Mouse (Mus musculus): Measurements from ENCODE around the gene Kcnn3. TPM values are rescaled to one million over a fixed set of nuclear protein-coding genes. Genes with fewer than 3 reads are reported as not detected.

Kcnn3 gene
- polyA plus RNA-seq, 1 experiment from 2014 or later = 1.2 TPM

DNA sequence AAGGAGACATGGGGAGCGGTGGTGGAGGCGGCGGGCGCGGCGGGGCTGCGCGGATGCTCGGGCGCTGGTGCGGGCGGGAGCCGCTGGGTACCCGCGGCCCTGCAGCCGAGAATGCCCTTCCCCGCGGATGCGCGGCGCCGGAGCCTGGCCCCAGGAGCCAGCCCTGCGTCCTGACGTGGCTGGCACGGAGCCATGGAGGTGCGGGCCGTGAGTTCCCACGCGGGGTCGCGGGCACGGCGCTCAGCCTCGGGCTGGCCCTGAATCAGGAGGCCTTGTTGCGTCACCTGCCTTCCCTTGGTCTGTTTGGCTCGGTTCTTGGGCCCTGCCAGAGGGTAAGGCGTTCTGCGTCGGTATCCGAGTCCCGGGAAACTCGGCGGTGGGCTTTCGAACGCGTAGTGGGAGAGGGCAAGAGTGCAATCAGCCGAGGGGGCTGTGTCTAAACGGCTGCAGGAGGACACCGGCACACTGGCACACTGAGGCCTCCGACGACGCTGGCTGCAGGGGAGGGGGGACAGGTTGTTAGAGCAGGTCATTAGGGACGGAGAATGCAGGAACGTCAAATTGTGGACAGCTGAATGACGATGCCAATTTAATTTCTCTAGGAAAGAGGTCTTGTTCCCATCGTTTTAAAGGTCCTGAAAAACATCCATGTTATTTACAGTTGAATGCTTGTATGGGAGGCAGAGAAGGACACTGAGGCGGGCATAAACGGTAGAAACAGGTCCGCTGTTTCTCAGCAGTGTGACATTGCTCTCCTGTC is 195.4 kb downstream of the Kcnn3 start:
- no peak for DNase-seq (ENCODE audit: low spot score)
- H3K27ac ChIP-seq = peak overlapping the region; percentile 94
- no peaks in the 10 kb centered on the region for H3K36me3 ChIP-seq
- H3K9me3 ChIP-seq = no peaks in the 10 kb centered on the region
- H3K27me3 ChIP-seq (ENCODE audit: insufficient read depth, poor library complexity, severe bottlenecking) = 0 out of 2 replicates have a peak, but pooled peaks cover 5% of the 10 kb centered on the region
- WGBS = 3% methylated on average over 59 of the region's 59 CpGs
- peak overlapping the region; percentile 100 for H3K4me3 ChIP-seq
- peaks cover 25% of the 10 kb centered on the region for H3K4me1 ChIP-seq (replicated peaks)

DNA sequence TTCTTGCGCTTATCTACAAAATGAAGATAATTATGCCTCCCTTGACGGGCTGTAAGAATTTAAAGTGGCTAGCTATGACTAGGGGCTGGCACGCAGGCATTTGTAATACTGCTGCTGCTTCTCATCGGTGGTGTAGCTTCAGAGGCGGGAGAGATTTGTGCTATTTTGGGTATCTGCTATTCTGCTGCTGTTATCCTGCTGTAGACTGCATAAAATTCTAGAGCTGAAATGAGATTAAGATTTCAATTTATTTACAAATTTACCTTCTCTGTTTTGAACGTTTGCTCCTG is 195.9 kb downstream of the Kcnn3 start:
- H3K9me3 ChIP-seq = no peaks in the 10 kb centered on the region
- H3K36me3 ChIP-seq = no peaks in the 10 kb centered on the region
- 74% methylated on average over 6 of the region's 6 CpGs for WGBS
- DNase-seq (ENCODE audit: low spot score) = no peak
- peak overlapping the region; percentile 100 for H3K4me3 ChIP-seq
- 0 out of 2 replicates have a peak, but pooled peaks cover 5% of the 10 kb centered on the region for H3K27me3 ChIP-seq (ENCODE audit: insufficient read depth, poor library complexity, severe bottlenecking)
- peak overlapping the region; percentile 94; the same call in 1 of the 2 replicates for H3K27ac ChIP-seq
- peaks cover 25% of the 10 kb centered on the region for H3K4me1 ChIP-seq (replicated peaks)

DNA sequence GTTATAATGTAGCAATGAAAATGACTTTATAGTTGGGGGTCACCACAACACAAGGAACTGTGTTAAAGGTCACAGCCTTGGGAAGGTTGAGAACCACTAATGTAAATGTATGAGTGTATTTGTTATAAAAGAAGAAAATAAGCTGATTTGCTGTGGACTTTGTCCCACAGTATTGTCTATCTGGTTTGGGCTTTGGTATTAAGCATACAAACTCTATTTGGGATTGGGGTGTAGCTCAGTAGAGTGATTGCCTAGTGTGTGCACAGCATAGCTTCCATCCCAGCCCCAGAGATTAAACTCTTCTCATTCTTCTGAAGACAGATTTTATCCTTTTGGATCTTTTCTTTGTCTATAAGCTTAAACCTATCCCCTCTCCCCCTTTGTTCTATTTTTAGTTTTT is 202.1 kb downstream of the Kcnn3 start:
- Histone ChIP-seq H3K36me3 (no peaks in the 10 kb centered on the region), H3K4me3 (no peak overlapping the region), H3K27ac (no peak overlapping the region), H3K4me1 (replicated peaks) (peaks cover 2% of the 10 kb centered on the region; the same call in 1 of the 2 replicates), H3K9me3 (no peaks in the 10 kb centered on the region), H3K27me3 (ENCODE audit: insufficient read depth, poor library complexity, severe bottlenecking) (no peaks in the 10 kb centered on the region)
- no peak for DNase-seq (ENCODE audit: low spot score)

DNA sequence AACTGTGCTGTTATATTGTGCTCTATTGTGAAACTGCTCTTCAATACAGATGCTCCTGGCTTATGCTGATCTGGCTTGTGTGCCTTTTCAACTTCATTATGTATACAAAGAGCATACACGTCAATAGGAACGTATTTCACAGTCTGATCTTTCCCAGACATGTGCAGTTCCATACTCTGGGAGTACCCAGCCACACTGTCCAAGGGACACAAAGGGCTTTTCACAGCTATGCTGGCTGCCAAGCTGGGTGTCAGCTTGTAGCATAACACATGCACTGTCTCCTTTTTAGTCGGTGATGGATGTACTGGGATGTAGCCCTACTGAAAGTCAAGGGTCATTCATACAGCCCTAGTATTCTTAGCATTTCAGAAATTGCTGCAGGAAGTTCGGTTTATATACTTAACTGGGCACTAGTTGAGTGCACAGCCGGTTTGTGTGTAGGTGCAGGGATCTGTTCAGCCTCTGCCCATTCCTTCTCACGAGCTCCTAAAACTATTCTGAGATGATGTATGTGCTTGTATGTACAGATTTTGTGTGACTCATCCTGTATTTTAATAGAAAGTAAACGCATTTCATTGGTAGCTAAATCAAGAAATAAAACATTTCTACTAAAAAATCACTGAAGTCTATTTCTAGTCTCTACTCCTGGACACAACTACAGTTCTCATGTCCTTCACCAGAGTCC is 203.6 kb downstream of the Kcnn3 start:
- Histone ChIP-seq H3K4me1 (replicated peaks) (peaks cover 2% of the 10 kb centered on the region; the same call in 1 of the 2 replicates), H3K4me3 (no peak overlapping the region), H3K9me3 (no peaks in the 10 kb centered on the region), H3K27me3 (ENCODE audit: insufficient read depth, poor library complexity, severe bottlenecking) (no peaks in the 10 kb centered on the region), H3K36me3 (no peaks in the 10 kb centered on the region), H3K27ac (no peak overlapping the region)
- WGBS = 83% methylated on average over 7 of the region's 7 CpGs
- DNase-seq (ENCODE audit: low spot score) = no peak

Other genes with a start within 250 kb of the Kcnn3 start
- gene Slc50a1, start 249.6 kb upstream of the Kcnn3 start, polyA plus RNA-seq (2016; fragmentation: Nextera tagmentation; extraction: Ambion mirVana) = 34.4 and 36.8 TPM in 2 replicates
- 16.5 and 17.7 TPM in 2 replicates for gene Efna1, start 239.0 kb upstream of the Kcnn3 start, polyA plus RNA-seq (2016; fragmentation: Nextera tagmentation; extraction: Ambion mirVana)
- 5.9 and 10.7 TPM in 2 replicates for gene Efna3, start 197.2 kb upstream of the Kcnn3 start, polyA plus RNA-seq (2016; fragmentation: Nextera tagmentation; extraction: Ambion mirVana)
- 22.4 and 23.2 TPM in 2 replicates for gene Efna4, start 182.1 kb upstream of the Kcnn3 start, polyA plus RNA-seq (2016; fragmentation: Nextera tagmentation; extraction: Ambion mirVana)
- 36.4 and 38.1 TPM in 2 replicates for gene Adam15, start 170.2 kb upstream of the Kcnn3 start, polyA plus RNA-seq (2016; fragmentation: Nextera tagmentation; extraction: Ambion mirVana)
- 0.34 TPM in 1 of 2 replicates, not detected in the other for gene Dcst2, start 158.2 kb upstream of the Kcnn3 start, polyA plus RNA-seq (2016; fragmentation: Nextera tagmentation; extraction: Ambion mirVana)
- gene Dcst1, start 154.9 kb upstream of the Kcnn3 start, polyA plus RNA-seq (2016; fragmentation: Nextera tagmentation; extraction: Ambion mirVana) = 0.09 and 0.33 TPM in 2 replicates
- 0.47 and 0.73 TPM in 2 replicates for gene Zbtb7b, start 125.4 kb upstream of the Kcnn3 start, polyA plus RNA-seq (2016; fragmentation: Nextera tagmentation; extraction: Ambion mirVana)
- gene Lenep, start 117.4 kb upstream of the Kcnn3 start, polyA plus RNA-seq (2016; fragmentation: Nextera tagmentation; extraction: Ambion mirVana) = 1.7 TPM in 1 of 2 replicates, not detected in the other
- gene Flad1, start 108.3 kb upstream of the Kcnn3 start, polyA plus RNA-seq (2016; fragmentation: Nextera tagmentation; extraction: Ambion mirVana) = 28.3 and 31.9 TPM in 2 replicates
- 535 and 648 TPM in 2 replicates for gene Cks1b, start 101.8 kb upstream of the Kcnn3 start, polyA plus RNA-seq (2016; fragmentation: Nextera tagmentation; extraction: Ambion mirVana)
- gene Shc1, start 101.7 kb upstream of the Kcnn3 start, polyA plus RNA-seq (2016; fragmentation: Nextera tagmentation; extraction: Ambion mirVana) = 58.3 and 68.1 TPM in 2 replicates
- gene Pygo2, start 90.0 kb upstream of the Kcnn3 start, polyA plus RNA-seq (2016; fragmentation: Nextera tagmentation; extraction: Ambion mirVana) = 46.0 and 50.4 TPM in 2 replicates
- gene Pbxip1, start 83.5 kb upstream of the Kcnn3 start, polyA plus RNA-seq (2016; fragmentation: Nextera tagmentation; extraction: Ambion mirVana) = 21.1 and 21.6 TPM in 2 replicates
- gene Pmvk, start 65.6 kb upstream of the Kcnn3 start, polyA plus RNA-seq (2016; fragmentation: Nextera tagmentation; extraction: Ambion mirVana) = 71.4 and 87.8 TPM in 2 replicates
- gene Adar, start 194.9 kb downstream of the Kcnn3 start, polyA plus RNA-seq (2016; fragmentation: Nextera tagmentation; extraction: Ambion mirVana) = 16.4 and 17.6 TPM in 2 replicates
- 8.9 and 16.2 TPM in 2 replicates for gene Chrnb2, start 244.5 kb downstream of the Kcnn3 start, polyA plus RNA-seq (2016; fragmentation: Nextera tagmentation; extraction: Ambion mirVana)